Mouse (Mus musculus): ENCODE data around the gene Hbb-y.
"Not testable (repeated sequence)": the region's sequence is repeated elsewhere in the genome, so short reads cannot be mapped to it uniquely, and the experiment has no call there.

Hbb-y gene

GRCm38 (mm10) chr7:103813152-103813551, 39.9 kb downstream of the Hbb-y start:
- not testable (repeated sequence) for DNase-seq (ENCODE audit: low read depth, low spot score)

- no peak for DNase-seq (ENCODE audit: low read depth, low spot score)
Observed at GRCm38 (mm10) chr7:103812174-103812573, 40.8 kb downstream of the Hbb-y start.

- DNase-seq (ENCODE audit: low read depth, low spot score) = no peak
Observed at GRCm38 (mm10) chr7:103811223-103811845, 41.7 kb downstream of the Hbb-y start.

- no peak for DNase-seq (ENCODE audit: low read depth, low spot score)
Observed at GRCm38 (mm10) chr7:103810746-103811145, 42.3 kb downstream of the Hbb-y start.

- DNase-seq (ENCODE audit: low read depth, low spot score) = no peak
Observed at GRCm38 (mm10) chr7:103810296-103810695, 42.7 kb downstream of the Hbb-y start.

GRCm38 (mm10) chr7:103809801-103810155, 43.2 kb downstream of the Hbb-y start:
- no peak for DNase-seq (ENCODE audit: low read depth, low spot score)

GRCm38 (mm10) chr7:103808971-103809800, 43.8 kb downstream of the Hbb-y start:
- no peak for DNase-seq (ENCODE audit: low read depth, low spot score)

GRCm38 (mm10) chr7:103808120-103808519, 44.9 kb downstream of the Hbb-y start:
- DNase-seq (ENCODE audit: low read depth, low spot score) = not testable (repeated sequence)

GRCm38 (mm10) chr7:103806856-103807255, 46.2 kb downstream of the Hbb-y start:
- DNase-seq (ENCODE audit: low read depth, low spot score) = peak; percentile 11
